Mouse (Mus musculus) stomach, embryonic 14.5 days (tissue): ENCODE measurements at regions not wholly inside any gene's neighbourhood (a gene's known extent, or its start where the extent isn't known, plus 50 kb on each side); places are given as distances from the start of the nearest gene placed in this dataset.

Experiments
- ATAC-seq: fragments of 200-750 bp; cut with Nextera tagmentation; 2 replicates; pipeline ENCODE4 v1.8.0; 2017; ENCODE audit warnings: low read depth, moderate TSS enrichment; ENCODE audit not compliant: insufficient number of reproducible peaks, insufficient read depth, low FRiP score
- H3K27ac ChIP-seq: fragments of 300-500 bp; sonication (generic); 2 replicates; pipeline ENCODE4 v1.5.1; 2014; ENCODE audit warnings: mild to moderate bottlenecking, low read length, moderate library complexity, mixed read lengths
- H3K27me3 ChIP-seq: fragments of 300-500 bp; sonication (generic); 2 replicates; pipeline ENCODE4 v1.6.1; 2014; ENCODE audit warnings: low read length, control low read depth, mixed read lengths; ENCODE audit not compliant: control insufficient read depth, insufficient read depth
- H3K36me3 ChIP-seq: fragments of 300-500 bp; sonication (generic); 2 replicates; pipeline ENCODE4 v1.6.1; 2014; ENCODE audit warnings: mild to moderate bottlenecking, control low read depth, low read length, moderate library complexity, mixed read lengths; ENCODE audit not compliant: control insufficient read depth, insufficient read depth
- H3K4me1 ChIP-seq: fragments of 300-500 bp; sonication (generic); 2 replicates; pipeline ENCODE4 v1.6.1; 2014; ENCODE audit warnings: low read length, control low read depth, mixed read lengths; ENCODE audit not compliant: control insufficient read depth, insufficient read depth
- H3K4me2 ChIP-seq: fragments of 300-500 bp; sonication (generic); replicated peaks from 2 replicates; pipeline ENCODE4 v1.6.1; 2014; ENCODE audit warnings: low read depth, low read length, control low read depth
- H3K4me3 ChIP-seq: fragments of 300-500 bp; sonication (generic); 2 replicates; pipeline ENCODE4 v1.5.1; 2014; ENCODE audit warnings: low read depth, low read length, control low read depth
- H3K9ac ChIP-seq: fragments of 300-500 bp; sonication (generic); replicated peaks from 2 replicates; pipeline ENCODE4 v1.6.1; 2014; ENCODE audit warnings: low read depth, mild to moderate bottlenecking, control low read depth, low read length, moderate library complexity, mixed read lengths
- H3K9me3 ChIP-seq: fragments of 300-500 bp; sonication (generic); 2 replicates; pipeline ENCODE4 v1.6.1; 2016; ENCODE audit warnings: low read depth, low read length, control low read depth; ENCODE audit not compliant: control insufficient read depth
- WGBS: fragments of 180-500 bp; shearing (Covaris S2); extraction: QIAGEN DNeasy Blood & Tissue Kit; methylation state at CpG from one replicate; pipeline ENCODE4 v1.1.7; 2014; 5-methylcytosine and 5-hydroxymethylcytosine counted together

DNA sequence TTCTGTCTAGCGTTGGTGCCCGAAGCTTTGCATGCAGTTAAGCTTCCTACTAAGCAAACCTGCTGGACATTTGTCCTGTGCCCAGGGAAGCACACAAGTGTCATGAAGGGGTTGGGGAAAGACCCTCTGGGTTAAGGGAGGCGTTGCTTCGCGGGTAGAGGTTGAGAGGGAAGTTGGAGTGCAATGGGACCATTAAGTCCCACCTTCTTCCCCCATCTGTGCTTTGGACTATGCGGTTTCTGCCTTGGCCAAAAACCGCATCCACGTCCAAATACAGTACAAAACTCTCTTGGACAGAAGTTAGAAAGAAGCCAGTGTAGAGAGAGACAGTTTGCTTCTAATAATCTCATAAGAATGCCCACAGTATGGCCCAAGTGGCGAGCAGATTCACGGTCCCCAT is 176.1 kb upstream of the Topaz1 start:
- no peak overlapping the region for H3K4me3 ChIP-seq
- 6% methylated on average over 10 of the region's 10 CpGs for WGBS
- H3K27ac ChIP-seq = no peak overlapping the region
- H3K9ac ChIP-seq = no peak overlapping the region
- no peak overlapping the region for H3K4me2 ChIP-seq
- peaks cover 14% of the 10 kb centered on the region; the same call in 1 of the 2 replicates for H3K4me1 ChIP-seq
- H3K9me3 ChIP-seq = no peaks in the 10 kb centered on the region
- no peak for ATAC-seq
- H3K27me3 ChIP-seq = peaks cover 45% of the 10 kb centered on the region
- H3K36me3 ChIP-seq = no peaks in the 10 kb centered on the region

DNA sequence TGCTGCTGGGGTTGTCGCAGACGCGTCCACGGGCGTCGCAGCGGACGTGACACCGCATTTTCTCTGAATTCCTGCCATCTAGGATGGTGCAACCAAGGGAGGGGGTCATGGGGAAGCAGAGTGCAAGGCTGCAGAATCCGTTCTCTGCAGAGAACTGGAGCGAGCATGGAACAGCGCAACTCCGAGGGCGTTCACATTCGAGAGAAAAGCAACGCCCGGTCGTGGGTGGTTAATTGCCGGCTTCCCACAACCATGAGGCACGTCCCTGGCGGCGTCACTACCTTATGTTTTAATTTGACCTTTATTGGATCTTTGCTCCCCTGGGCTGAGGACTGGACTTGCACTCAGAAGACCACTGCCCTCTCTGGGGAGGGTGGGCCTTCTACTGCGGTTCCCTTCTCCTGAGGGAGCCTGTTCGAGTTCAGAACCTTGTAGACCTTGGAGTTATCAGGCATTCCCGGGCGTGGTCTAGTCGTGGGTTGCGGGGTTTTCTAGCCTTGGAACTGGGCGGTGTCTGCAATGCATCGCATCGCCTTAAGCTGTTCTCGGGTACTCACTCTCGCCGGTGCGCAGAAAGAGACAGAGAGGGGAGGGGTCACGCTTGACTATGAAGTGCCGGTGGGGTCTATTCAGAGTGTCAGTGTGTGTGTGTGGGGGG is 175.6 kb upstream of the Topaz1 start:
- 1% methylated on average over 37 of the region's 37 CpGs for WGBS
- Histone ChIP-seq H3K9ac (no peak overlapping the region), H3K36me3 (no peaks in the 10 kb centered on the region), H3K27ac (no peak overlapping the region), H3K4me3 (peak overlapping the region; percentile 44), H3K9me3 (no peaks in the 10 kb centered on the region), H3K4me2 (peak overlapping the region; percentile 88), H3K27me3 (peaks cover 45% of the 10 kb centered on the region), H3K4me1 (peaks cover 14% of the 10 kb centered on the region; the same call in 1 of the 2 replicates)
- ATAC-seq = peak; percentile 15; the same call in 1 of the 2 replicates

DNA sequence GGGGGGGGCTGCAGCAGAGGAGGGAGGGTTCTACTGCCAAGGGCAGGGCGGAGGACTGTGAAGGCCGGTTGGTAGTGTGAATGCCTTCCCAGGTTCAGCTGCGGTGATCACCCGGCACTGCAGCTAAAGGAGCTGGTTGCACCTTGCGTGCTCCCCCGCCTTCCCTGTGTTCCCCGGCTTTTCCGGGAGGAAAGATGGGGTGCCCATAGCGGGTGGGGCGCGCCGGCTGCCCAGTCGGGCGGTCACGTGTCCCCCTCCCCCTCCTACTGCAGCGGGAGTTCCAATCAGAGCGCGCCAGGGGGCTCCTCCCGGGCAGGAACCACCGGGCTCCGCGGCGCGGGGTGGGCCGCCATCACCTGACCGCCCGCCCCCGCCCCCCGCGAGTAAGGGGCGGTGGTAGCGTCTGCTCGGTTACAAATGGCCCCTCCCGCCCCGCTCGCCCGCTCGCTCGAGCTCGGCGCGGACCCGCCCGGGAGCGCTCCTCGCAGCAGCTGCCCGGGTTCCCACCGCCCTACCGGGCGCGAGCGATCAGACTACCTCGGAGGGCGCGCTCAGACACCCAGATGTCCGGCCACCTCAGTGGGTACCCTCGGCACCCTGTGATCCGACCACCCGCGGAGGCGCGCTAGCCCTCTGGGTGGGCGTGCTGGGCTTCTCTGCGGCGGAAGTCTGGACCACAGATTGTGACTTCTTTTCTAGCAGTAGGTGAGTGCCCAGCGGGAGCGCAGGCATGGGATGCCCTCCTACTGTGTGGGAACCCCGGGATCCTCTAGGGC is 174.9 kb upstream of the Topaz1 start:
- Histone ChIP-seq H3K27me3 (peaks cover 43% of the 10 kb centered on the region), H3K36me3 (no peaks in the 10 kb centered on the region), H3K27ac (no peak overlapping the region), H3K9me3 (no peaks in the 10 kb centered on the region), H3K4me1 (peaks cover 14% of the 10 kb centered on the region; the same call in 1 of the 2 replicates), H3K4me3 (peak overlapping the region; percentile 44), H3K9ac (no peak overlapping the region; the same call in 1 of the 2 replicates), H3K4me2 (peak overlapping the region; percentile 88)
- ATAC-seq = peak; percentile 92
- WGBS = under 1% methylated on average over 65 of the region's 68 CpGs

- H3K4me1 ChIP-seq = peaks cover 14% of the 10 kb centered on the region; the same call in 1 of the 2 replicates
- peaks cover 37% of the 10 kb centered on the region for H3K27me3 ChIP-seq
- H3K9me3 ChIP-seq = no peaks in the 10 kb centered on the region
- under 1% methylated on average over 13 of the region's 13 CpGs for WGBS
- peak overlapping the region; percentile 44 for H3K4me3 ChIP-seq
- no peak overlapping the region for H3K27ac ChIP-seq
- peak overlapping the region; percentile 88 for H3K4me2 ChIP-seq
- H3K36me3 ChIP-seq = no peaks in the 10 kb centered on the region
- no peak overlapping the region for H3K9ac ChIP-seq
- no peak for ATAC-seq
Observed at GRCm38 (mm10) chr9:122572836-122573267, 174.3 kb upstream of the Topaz1 start.

DNA sequence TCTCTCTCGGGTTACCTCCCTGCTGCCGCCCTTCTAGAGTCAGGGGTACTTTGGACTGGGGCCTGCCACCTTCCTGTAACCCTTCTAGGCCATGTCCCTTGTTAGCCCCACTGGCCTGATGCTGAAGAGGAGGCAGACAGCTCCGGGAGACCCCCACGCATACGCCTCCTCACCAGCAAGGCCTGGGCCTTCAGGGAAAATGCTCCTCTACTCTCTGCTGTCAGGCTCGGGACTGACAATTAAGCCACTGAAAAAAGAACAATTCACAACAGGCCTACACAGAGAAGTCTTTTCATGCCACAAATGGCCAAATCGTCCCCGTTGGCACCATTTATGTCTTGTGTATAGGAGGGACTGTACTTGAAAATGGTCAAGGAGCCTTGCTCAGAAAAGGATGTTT is 161.9 kb upstream of the Topaz1 start:
- H3K4me2 ChIP-seq = no peak overlapping the region
- no peaks in the 10 kb centered on the region for H3K9me3 ChIP-seq
- WGBS = 80% methylated on average over 8 of the region's 8 CpGs
- H3K36me3 ChIP-seq = no peaks in the 10 kb centered on the region
- H3K27ac ChIP-seq = no peak overlapping the region
- no peak overlapping the region for H3K4me3 ChIP-seq
- no peaks in the 10 kb centered on the region for H3K27me3 ChIP-seq
- ATAC-seq = no peak
- H3K9ac ChIP-seq = no peak overlapping the region
- no peaks in the 10 kb centered on the region for H3K4me1 ChIP-seq

DNA sequence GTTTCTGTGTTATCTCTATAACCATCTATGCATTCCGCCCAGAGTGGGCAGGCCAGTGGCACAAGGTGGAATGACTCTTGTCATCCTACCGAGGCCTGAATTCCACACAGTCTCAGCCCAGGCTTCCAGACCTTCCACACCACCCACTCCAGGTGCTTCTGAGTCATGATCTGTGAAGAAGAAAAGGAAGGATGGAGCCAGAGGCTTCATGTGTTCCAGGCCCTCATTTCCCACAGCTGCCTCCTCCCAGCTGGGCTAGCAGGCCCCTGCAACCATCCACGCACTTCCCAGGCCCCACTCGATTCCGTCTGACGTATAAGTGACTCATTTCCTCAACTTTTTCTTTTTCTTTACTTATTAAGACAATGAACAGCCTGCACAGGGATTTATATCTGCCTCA is 160.7 kb upstream of the Topaz1 start:
- no peaks in the 10 kb centered on the region for H3K4me1 ChIP-seq
- no peaks in the 10 kb centered on the region for H3K27me3 ChIP-seq
- ATAC-seq = no peak
- no peaks in the 10 kb centered on the region for H3K36me3 ChIP-seq
- no peak overlapping the region for H3K4me3 ChIP-seq
- 85% methylated on average over 6 of the region's 6 CpGs for WGBS
- no peak overlapping the region for H3K4me2 ChIP-seq
- H3K27ac ChIP-seq = no peak overlapping the region
- H3K9ac ChIP-seq = no peak overlapping the region
- no peaks in the 10 kb centered on the region for H3K9me3 ChIP-seq

DNA sequence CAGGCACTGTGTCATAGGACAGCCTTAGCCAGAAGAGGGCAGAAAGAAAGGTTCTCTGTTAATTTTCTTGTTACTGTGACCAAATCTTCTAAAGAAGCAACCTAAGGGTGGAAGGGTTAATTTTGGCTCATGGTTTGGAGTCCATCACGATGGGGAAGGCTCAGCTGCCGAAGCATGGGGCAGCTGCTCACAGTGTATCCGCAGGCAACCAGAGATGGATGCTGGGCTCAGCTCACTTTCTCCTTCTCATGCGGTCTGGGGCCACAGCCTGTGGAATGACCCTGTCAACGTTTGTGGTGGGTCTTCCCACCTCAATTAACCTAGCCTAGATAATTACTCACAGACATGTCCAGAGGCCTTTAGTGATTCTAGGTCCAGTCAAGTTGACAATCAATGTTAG is 160.2 kb upstream of the Topaz1 start:
- Histone ChIP-seq H3K27me3 (no peaks in the 10 kb centered on the region), H3K27ac (no peak overlapping the region), H3K4me3 (no peak overlapping the region), H3K9ac (no peak overlapping the region), H3K4me1 (no peaks in the 10 kb centered on the region), H3K9me3 (no peaks in the 10 kb centered on the region), H3K4me2 (no peak overlapping the region), H3K36me3 (no peaks in the 10 kb centered on the region)
- WGBS = 62% methylated on average over 5 of the region's 5 CpGs
- ATAC-seq = no peak

DNA sequence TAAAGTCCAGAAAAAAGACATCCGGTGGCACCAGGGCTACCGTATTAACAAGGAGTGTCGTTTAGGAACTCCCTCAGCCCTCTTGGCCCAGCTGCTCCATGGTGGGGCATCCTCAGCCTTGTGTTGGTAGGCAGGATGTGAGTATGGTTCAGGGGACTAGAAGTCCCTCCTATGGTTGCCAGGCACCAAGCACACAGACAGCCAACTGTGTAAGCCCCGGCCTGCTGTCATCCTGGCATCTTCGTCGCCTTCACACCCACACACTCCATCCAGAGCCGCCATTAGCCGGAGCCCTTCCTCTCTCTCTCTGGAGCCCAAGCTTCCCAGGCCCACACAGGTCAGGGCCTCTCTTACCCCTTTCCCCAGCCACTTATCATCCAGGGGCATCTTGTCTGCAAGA is 158.9 kb upstream of the Topaz1 start:
- no peaks in the 10 kb centered on the region for H3K27me3 ChIP-seq
- WGBS = 88% methylated on average over 8 of the region's 8 CpGs
- H3K36me3 ChIP-seq = no peaks in the 10 kb centered on the region
- no peak for ATAC-seq
- H3K4me1 ChIP-seq = no peaks in the 10 kb centered on the region
- no peak overlapping the region for H3K9ac ChIP-seq
- H3K9me3 ChIP-seq = no peaks in the 10 kb centered on the region
- no peak overlapping the region for H3K27ac ChIP-seq
- no peak overlapping the region for H3K4me2 ChIP-seq
- no peak overlapping the region for H3K4me3 ChIP-seq
